Mouse (Mus musculus) C2C12 (cell line): Measurements from ENCODE around the gene Npb. TPM values are rescaled to one million over a fixed set of nuclear protein-coding genes. Genes with fewer than 3 reads are reported as not detected.

Source experiments
- H3K27me3 ChIP-seq: one replicate; pipeline ENCODE4 v1.6.1; 2011; ENCODE audit not compliant: control insufficient read depth, insufficient read depth, insufficient read length
- H3K36me3 ChIP-seq: one replicate; pipeline ENCODE4 v1.6.1; 2011; ENCODE audit not compliant: control insufficient read depth, insufficient read depth
- H3K4me3 ChIP-seq: one replicate; pipeline ENCODE4 v1.5.1; 2011; ENCODE audit warnings: mild to moderate bottlenecking, control low read depth; ENCODE audit not compliant: poor library complexity, insufficient read depth, severe bottlenecking
- H3K79me2 ChIP-seq: one replicate; pipeline ENCODE4 v1.6.1; 2011; ENCODE audit not compliant: control insufficient read depth, insufficient read depth
- H3K79me3 ChIP-seq: one replicate; pipeline ENCODE4 v1.6.1; 2011; ENCODE audit warnings: low read depth, control low read depth
- H3ac ChIP-seq: one replicate; pipeline ENCODE3; 2011; ENCODE audit warnings: low read depth; ENCODE audit not compliant: control insufficient read depth, insufficient read length
- CEBPB ChIP-seq: IDR thresholded peaks from one replicate; pipeline ENCODE4 v1.6.1; 2011; ENCODE audit warnings: low read depth, mild to moderate bottlenecking, control low read depth, moderate library complexity
- CTCF ChIP-seq: IDR thresholded peaks from one replicate; pipeline ENCODE4 v1.5.1; 2011; ENCODE audit not compliant: control insufficient read depth, insufficient read depth, insufficient read length
- FOSL1 ChIP-seq: IDR thresholded peaks from one replicate; pipeline ENCODE4 v1.8.0; 2011; ENCODE audit warnings: mild to moderate bottlenecking, low read length; ENCODE audit not compliant: poor library complexity, insufficient read depth, severe bottlenecking
- MAX ChIP-seq: IDR thresholded peaks from one replicate; pipeline ENCODE4 v1.6.1; 2011; ENCODE audit warnings: mild to moderate bottlenecking, control low read depth
- MYOD1 ChIP-seq: IDR thresholded peaks from one replicate; pipeline ENCODE4 v1.6.1; 2011; ENCODE audit warnings: low read depth; ENCODE audit not compliant: control insufficient read depth, insufficient read length
- MYOG ChIP-seq: IDR thresholded peaks from one replicate; pipeline ENCODE4 v1.6.1; 2011; ENCODE audit not compliant: control insufficient read depth, insufficient read length; ENCODE audit errors: extremely low read depth
- USF1 ChIP-seq: IDR thresholded peaks from one replicate; pipeline ENCODE4 v1.6.1; 2011; ENCODE audit warnings: low read depth, mild to moderate bottlenecking, control low read depth, moderate library complexity
- polyA plus RNA-seq: library from polyadenylated mRNA; unstranded; fragments of >200 nt; fragmentation: generic; extraction: Trizol; gene quantifications from one replicate; pipeline ENCODE4 v1.2.1, GENCODE M21; 2012; ENCODE audit warnings: missing spikeins

The Npb gene
- polyA plus RNA-seq, 1 experiment: not detected

DNA sequence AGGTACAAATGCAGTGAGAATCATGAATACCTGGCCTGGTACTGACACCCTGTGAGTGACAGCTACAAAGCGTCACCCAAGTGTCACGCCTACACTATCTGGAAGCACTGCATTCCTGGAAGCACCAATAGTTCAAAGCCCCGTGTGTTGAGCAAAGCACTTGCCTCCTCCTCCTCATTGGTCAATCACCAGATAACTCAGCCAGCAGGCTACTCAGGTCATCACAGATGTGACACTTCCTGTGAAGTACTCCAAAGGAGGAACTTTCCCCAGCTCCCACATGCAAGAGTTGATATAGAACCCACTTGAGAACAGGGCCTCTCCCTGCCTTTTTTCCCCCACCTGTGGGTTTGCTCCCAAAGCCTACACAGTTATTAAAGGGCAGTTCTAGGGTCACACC lies 37.2 kb upstream of the Npb start:
- peaks cover 41% of the 10 kb centered on the region for H3K79me3 ChIP-seq
- H3K4me3 ChIP-seq: peak overlapping the region; percentile 91
- no peak for TF ChIP-seq USF1
- TF ChIP-seq MAX: no peak
- TF ChIP-seq CEBPB: no peak
- no peak for TF ChIP-seq MYOD1
- no peak for TF ChIP-seq FOSL1
- TF ChIP-seq MYOG: no peak
- TF ChIP-seq CTCF: no peak
- H3ac ChIP-seq: peak overlapping the region; percentile 64
- H3K36me3 ChIP-seq: peaks cover 50% of the 10 kb centered on the region
- peaks cover 76% of the 10 kb centered on the region for H3K79me2 ChIP-seq
- H3K27me3 ChIP-seq: no peaks in the 10 kb centered on the region

GRCm38 (mm10) chr11:120571754-120572416 lies 36.4 kb upstream of the Npb start:
- Histone ChIP-seq H3K27me3 (no peaks in the 10 kb centered on the region), H3K79me2 (peaks cover 69% of the 10 kb centered on the region), H3ac (peak overlapping the region; percentile 93), H3K36me3 (peaks cover 49% of the 10 kb centered on the region), H3K4me3 (peak overlapping the region; percentile 91), H3K79me3 (peaks cover 41% of the 10 kb centered on the region)
- TF ChIP-seq MYOG (no peak), MAX (no peak), MYOD1 (no peak), CEBPB (no peak), CTCF (no peak), FOSL1 (no peak), USF1 (no peak)

- Histone ChIP-seq H3K79me3 (peaks cover 41% of the 10 kb centered on the region), H3K36me3 (peaks cover 49% of the 10 kb centered on the region), H3K79me2 (peaks cover 64% of the 10 kb centered on the region), H3K4me3 (peak overlapping the region; percentile 91), H3ac (peak overlapping the region; percentile 93), H3K27me3 (no peaks in the 10 kb centered on the region)
- TF ChIP-seq MYOD1 (no peak), USF1 (no peak), MYOG (no peak), MAX (no peak), CTCF (no peak), FOSL1 (no peak), CEBPB (no peak)
These were observed 35.9 kb upstream of the Npb start for GRCm38 (mm10) chr11:120572417-120572751.

GRCm38 (mm10) chr11:120572752-120573584 lies 35.3 kb upstream of the Npb start, which contains the start of gene P4hb:
Gene P4hb, minus strand, starts transcription at chr11:120573253.
- peak within 1 kb of the TSS; percentile 94 for H3ac ChIP-seq
- peaks cover 37% of the 10 kb centered on the region for H3K79me3 ChIP-seq
- TF ChIP-seq CTCF (no peak), MAX (peak; percentile 92)
- H3K79me2 ChIP-seq: peaks cover 63% of the 10 kb centered on the region
- H3K4me3 ChIP-seq: peak within 1 kb of the TSS; percentile 91
- peaks cover 49% of the 10 kb centered on the region for H3K36me3 ChIP-seq
- no peaks in the 10 kb centered on the region for H3K27me3 ChIP-seq

DNA sequence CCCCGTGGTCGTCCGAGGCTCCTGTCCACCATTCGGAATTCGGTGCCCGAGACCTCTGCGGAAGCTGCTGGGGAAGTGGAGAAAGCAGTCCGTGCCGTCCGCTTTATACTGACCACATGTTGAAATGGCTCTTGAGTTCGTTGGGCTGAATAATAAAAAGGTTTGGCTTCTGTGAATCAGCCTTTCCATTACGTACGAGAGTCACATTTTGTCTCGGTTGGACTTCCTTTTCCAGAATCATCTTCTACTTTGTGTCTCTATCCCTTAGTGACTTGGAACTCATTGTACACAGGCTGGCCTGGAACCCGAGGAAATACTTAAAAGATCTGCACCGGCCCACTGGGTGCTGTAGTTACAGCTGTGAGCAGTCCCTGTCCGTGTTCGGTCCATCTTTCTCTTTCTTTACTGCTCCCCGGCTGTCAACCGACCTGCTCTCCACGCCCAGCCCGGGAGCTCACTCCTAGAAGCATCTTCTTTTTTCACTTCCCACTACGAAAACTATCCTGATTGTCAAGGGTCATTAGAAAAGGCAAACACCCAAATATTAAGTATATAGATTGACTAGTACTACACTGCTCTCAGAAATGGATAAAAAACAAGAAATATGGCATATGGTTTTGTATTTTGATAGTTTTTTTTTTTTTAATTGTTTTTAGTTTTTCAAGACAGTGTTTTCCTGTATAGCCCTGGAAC lies 34.5 kb upstream of the Npb start:
- Histone ChIP-seq H3K36me3 (peaks cover 49% of the 10 kb centered on the region), H3K79me2 (peaks cover 63% of the 10 kb centered on the region), H3K27me3 (no peaks in the 10 kb centered on the region), H3K79me3 (peaks cover 30% of the 10 kb centered on the region), H3K4me3 (peak overlapping the region; percentile 89), H3ac (peak overlapping the region; percentile 94)
- TF ChIP-seq CEBPB: no peak
- TF ChIP-seq CTCF: no peak

DNA sequence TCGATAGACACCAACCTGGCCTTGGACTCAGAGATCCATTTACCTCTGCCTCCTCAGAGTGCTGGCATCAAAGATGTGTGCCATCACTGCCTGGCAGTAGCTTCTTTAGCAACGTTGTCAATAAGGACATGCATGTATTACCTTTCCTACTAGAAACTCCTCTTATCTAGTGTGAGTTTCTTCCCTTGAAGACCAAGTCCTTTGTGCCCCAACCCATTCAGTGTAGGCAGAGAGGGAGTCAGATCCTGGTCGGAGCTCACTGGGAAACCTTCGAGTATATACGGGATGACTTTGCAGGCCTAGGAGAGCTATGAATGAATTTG lies 34.0 kb upstream of the Npb start:
- Histone ChIP-seq H3K4me3 (peak overlapping the region; percentile 89), H3K36me3 (peaks cover 53% of the 10 kb centered on the region), H3K79me2 (peaks cover 66% of the 10 kb centered on the region), H3ac (peak overlapping the region; percentile 61), H3K79me3 (peaks cover 35% of the 10 kb centered on the region), H3K27me3 (no peaks in the 10 kb centered on the region)
- TF ChIP-seq USF1 (no peak), MAX (no peak), MYOG (no peak), MYOD1 (no peak), CTCF (no peak), FOSL1 (no peak), CEBPB (no peak)
